Mouse (Mus musculus): ENCODE results near the gene Tom1l1. TPM values are rescaled to one million over a fixed set of nuclear protein-coding genes. Genes with fewer than 3 reads are reported as not detected.

The Tom1l1 gene
- polyA plus RNA-seq, 1 experiment from 2014 or later = 17.6 TPM

Other genes with a start within 250 kb of the Tom1l1 start
- gene Stxbp4, start 50.3 kb downstream of the Tom1l1 start, polyA plus RNA-seq (2015; fragmentation: Nextera tagmentation; extraction: Ambion mirVana) = 23.5 and 25.7 TPM in 2 replicates
- 36.4 and 38.2 TPM in 2 replicates for gene Cox11, start 50.2 kb downstream of the Tom1l1 start, polyA plus RNA-seq (2015; fragmentation: Nextera tagmentation; extraction: Ambion mirVana)